Mouse (Mus musculus): Measurements from ENCODE around the gene Adgrg3. TPM values are rescaled to one million over a fixed set of nuclear protein-coding genes. Genes with fewer than 3 reads are reported as not detected.

The Adgrg3 gene
- polyA plus RNA-seq (2015; fragmentation: Nextera tagmentation; extraction: Ambion mirVana), result 5.5 and 6.0 TPM in 2 replicates

GRCm38 (mm10) chr8:95017451-95017850 lies at the start of gene Adgrg3:
TSS of gene Adgrg3 (plus strand) at chr8:95017692.
- Histone ChIP-seq H3K36me3 (peaks cover 35% of the 10 kb centered on the region), H3K27me3 (no peaks in the 10 kb centered on the region), H3K27ac (no peak within 1 kb of the TSS), H3K4me2 (no peak within 1 kb of the TSS), H3K4me3 (replicated peaks) (peak within 1 kb of the TSS; percentile 9; the same call in 1 of the 2 replicates), H3K9me3 (replicated peaks) (no peaks in the 10 kb centered on the region), H3K4me1 (replicated peaks) (peaks cover 28% of the 10 kb centered on the region), H3K9ac (no peak within 1 kb of the TSS)
- 34% methylated on average over 11 of the region's 11 CpGs for WGBS (ENCODE audit: insufficient replicate concordance)
- DNase-seq, result no peak
- no peak for ATAC-seq (ENCODE audit: low read depth)

- H3K27me3 ChIP-seq, result peaks cover 8% of the 10 kb centered on the region; the same call in 1 of the 2 replicates
- H3K36me3 ChIP-seq, result no peaks in the 10 kb centered on the region
- H3K4me1 ChIP-seq (replicated peaks), result peaks cover 80% of the 10 kb centered on the region
- H3K4me2 ChIP-seq, result no peak overlapping the region
- H3K9ac ChIP-seq, result no peak overlapping the region
- ATAC-seq (ENCODE audit: low read depth) (no peak), DNase-seq (no peak)
- H3K9me3 ChIP-seq (replicated peaks), result no peaks in the 10 kb centered on the region
- WGBS (ENCODE audit: insufficient replicate concordance), result 52% methylated on average over 9 of the region's 9 CpGs
- no peak overlapping the region for H3K4me3 ChIP-seq (replicated peaks)
- no peak overlapping the region; the same call in 1 of the 2 replicates for H3K27ac ChIP-seq
Observed at GRCm38 (mm10) chr8:94973270-94973669, 44.2 kb upstream of the Adgrg3 start.

GRCm38 (mm10) chr8:94973786-94974185 lies 43.7 kb upstream of the Adgrg3 start:
- Histone ChIP-seq H3K9me3 (replicated peaks) (no peaks in the 10 kb centered on the region), H3K9ac (no peak overlapping the region; the same call in 1 of the 2 replicates), H3K36me3 (no peaks in the 10 kb centered on the region), H3K27ac (peak overlapping the region; percentile 39; the same call in 1 of the 2 replicates), H3K4me2 (no peak overlapping the region), H3K4me3 (replicated peaks) (no peak overlapping the region), H3K4me1 (replicated peaks) (peaks cover 80% of the 10 kb centered on the region), H3K27me3 (peaks cover 8% of the 10 kb centered on the region; the same call in 1 of the 2 replicates)
- DNase-seq (no peak), ATAC-seq (ENCODE audit: low read depth) (peak; percentile 1; the same call in 1 of the 2 replicates)
- 62% methylated on average over 9 of the region's 9 CpGs for WGBS (ENCODE audit: insufficient replicate concordance)

GRCm38 (mm10) chr8:94974467-94975165 lies 42.9 kb upstream of the Adgrg3 start, which contains the start of gene Adgrg1:
TSS of gene Adgrg1 (plus strand) at chr8:94974751.
- peak within 1 kb of the TSS; percentile 39 for H3K27ac ChIP-seq
- H3K27me3 ChIP-seq, result peaks cover 8% of the 10 kb centered on the region; the same call in 1 of the 2 replicates
- DNase-seq (no peak), ATAC-seq (ENCODE audit: low read depth) (peak; percentile 49)
- H3K4me2 ChIP-seq, result no peak within 1 kb of the TSS
- peaks cover 82% of the 10 kb centered on the region for H3K4me1 ChIP-seq (replicated peaks)
- H3K36me3 ChIP-seq, result no peaks in the 10 kb centered on the region
- no peak within 1 kb of the TSS; the same call in 1 of the 2 replicates for H3K9ac ChIP-seq
- no peaks in the 10 kb centered on the region for H3K9me3 ChIP-seq (replicated peaks)
- WGBS (ENCODE audit: insufficient replicate concordance), result 45% methylated on average over 7 of the region's 7 CpGs
- H3K4me3 ChIP-seq (replicated peaks), result no peak within 1 kb of the TSS

- H3K36me3 ChIP-seq, result no peaks in the 10 kb centered on the region
- H3K4me2 ChIP-seq, result peak overlapping the region; percentile 58
- peak overlapping the region; percentile 54 for H3K9ac ChIP-seq
- 0 out of 2 replicates have a peak overlapping the region, but pooled peaks have one; percentile 30 for H3K27ac ChIP-seq
- ATAC-seq (ENCODE audit: low read depth), result no peak; the same call in 1 of the 2 replicates
- H3K4me3 ChIP-seq (replicated peaks), result peak overlapping the region; percentile 43
- H3K4me1 ChIP-seq (replicated peaks), result peaks cover 90% of the 10 kb centered on the region
- H3K27me3 ChIP-seq, result peaks cover 8% of the 10 kb centered on the region; the same call in 1 of the 2 replicates
- no peaks in the 10 kb centered on the region for H3K9me3 ChIP-seq (replicated peaks)
- no peak for DNase-seq
- 15% methylated on average over 17 of the region's 17 CpGs for WGBS (ENCODE audit: insufficient replicate concordance)
Observed at GRCm38 (mm10) chr8:94976651-94977417, 40.7 kb upstream of the Adgrg3 start.

GRCm38 (mm10) chr8:94978131-94978530 lies 39.4 kb upstream of the Adgrg3 start:
- H3K27me3 ChIP-seq, result peaks cover 8% of the 10 kb centered on the region; the same call in 1 of the 2 replicates
- H3K4me3 ChIP-seq (replicated peaks), result peak overlapping the region; percentile 43
- 39% methylated on average over 9 of the region's 9 CpGs for WGBS (ENCODE audit: insufficient replicate concordance)
- peak overlapping the region; percentile 58 for H3K4me2 ChIP-seq
- H3K36me3 ChIP-seq, result no peaks in the 10 kb centered on the region
- peaks cover 100% of the 10 kb centered on the region for H3K4me1 ChIP-seq (replicated peaks)
- no peak for DNase-seq
- H3K9me3 ChIP-seq (replicated peaks), result no peaks in the 10 kb centered on the region
- ATAC-seq (ENCODE audit: low read depth), result no peak
- H3K27ac ChIP-seq, result 0 out of 2 replicates have a peak overlapping the region, but pooled peaks have one; percentile 52
- peak overlapping the region; percentile 54 for H3K9ac ChIP-seq

- no peaks in the 10 kb centered on the region for H3K9me3 ChIP-seq (replicated peaks)
- H3K9ac ChIP-seq, result peak overlapping the region; percentile 54
- ATAC-seq (ENCODE audit: low read depth), result no peak
- H3K36me3 ChIP-seq, result no peaks in the 10 kb centered on the region
- DNase-seq, result no peak
- peak overlapping the region; percentile 52; the same call in 1 of the 2 replicates for H3K27ac ChIP-seq
- peaks cover 100% of the 10 kb centered on the region for H3K4me1 ChIP-seq (replicated peaks)
- 42% methylated on average over 13 of the region's 13 CpGs for WGBS (ENCODE audit: insufficient replicate concordance)
- peaks cover 8% of the 10 kb centered on the region; the same call in 1 of the 2 replicates for H3K27me3 ChIP-seq
- H3K4me2 ChIP-seq, result peak overlapping the region; percentile 58
- H3K4me3 ChIP-seq (replicated peaks), result peak overlapping the region; percentile 43; the same call in 1 of the 2 replicates
Observed at GRCm38 (mm10) chr8:94978593-94979319, 38.7 kb upstream of the Adgrg3 start.

GRCm38 (mm10) chr8:94980176-94980575 lies 37.3 kb upstream of the Adgrg3 start:
- WGBS (ENCODE audit: insufficient replicate concordance), result 81% methylated on average over 5 of the region's 5 CpGs
- Histone ChIP-seq H3K4me3 (replicated peaks) (no peak overlapping the region), H3K4me2 (peak overlapping the region; percentile 5; the same call in 1 of the 2 replicates), H3K36me3 (no peaks in the 10 kb centered on the region), H3K27ac (no peak overlapping the region), H3K9ac (peak overlapping the region; percentile 40; the same call in 1 of the 2 replicates), H3K4me1 (replicated peaks) (peaks cover 96% of the 10 kb centered on the region), H3K9me3 (replicated peaks) (no peaks in the 10 kb centered on the region), H3K27me3 (peaks cover 8% of the 10 kb centered on the region; the same call in 1 of the 2 replicates)
- ATAC-seq (ENCODE audit: low read depth) (no peak), DNase-seq (no peak)

GRCm38 (mm10) chr8:94980976-94981375 lies 36.5 kb upstream of the Adgrg3 start:
- H3K4me3 ChIP-seq (replicated peaks), result no peak overlapping the region
- H3K4me2 ChIP-seq, result 0 out of 2 replicates have a peak overlapping the region, but pooled peaks have one; percentile 5
- DNase-seq (no peak), ATAC-seq (ENCODE audit: low read depth) (no peak)
- H3K36me3 ChIP-seq, result no peaks in the 10 kb centered on the region; the same call in 1 of the 2 replicates
- H3K27ac ChIP-seq, result peak overlapping the region; percentile 98
- peaks cover 96% of the 10 kb centered on the region for H3K4me1 ChIP-seq (replicated peaks)
- H3K27me3 ChIP-seq, result peaks cover 8% of the 10 kb centered on the region; the same call in 1 of the 2 replicates
- 0 out of 2 replicates have a peak overlapping the region, but pooled peaks have one; percentile 3 for H3K9ac ChIP-seq
- no peaks in the 10 kb centered on the region for H3K9me3 ChIP-seq (replicated peaks)
- 31% methylated on average over 8 of the region's 8 CpGs for WGBS (ENCODE audit: insufficient replicate concordance)

GRCm38 (mm10) chr8:94981848-94982247 lies 35.6 kb upstream of the Adgrg3 start:
- Histone ChIP-seq H3K27ac (peak overlapping the region; percentile 98), H3K27me3 (peaks cover 5% of the 10 kb centered on the region; the same call in 1 of the 2 replicates)

More at GRCm38 (mm10) chr8:94981848-94982247, 35.6 kb upstream of the Adgrg3 start:
- WGBS (ENCODE audit: insufficient replicate concordance), result 74% methylated on average over 7 of the region's 7 CpGs
- 0 out of 2 replicates have a peak overlapping the region, but pooled peaks have one; percentile 23 for H3K9ac ChIP-seq
- peaks cover 96% of the 10 kb centered on the region for H3K4me1 ChIP-seq (replicated peaks)
- H3K4me3 ChIP-seq (replicated peaks), result no peak overlapping the region
- H3K36me3 ChIP-seq, result peaks cover under 1% of the 10 kb centered on the region; the same call in 1 of the 2 replicates
- ATAC-seq (ENCODE audit: low read depth) (no peak), DNase-seq (no peak)
- no peak overlapping the region for H3K4me2 ChIP-seq
- no peaks in the 10 kb centered on the region for H3K9me3 ChIP-seq (replicated peaks)

Measured in liver, embryonic 13.5 days (tissue).